Mouse (Mus musculus) forebrain, embryonic 15.5 days (tissue): ENCODE measurements around the gene Grk5. TPM values are rescaled to one million over a fixed set of nuclear protein-coding genes. Genes with fewer than 3 reads are reported as not detected.

ENCODE experiments used
- ATAC-seq: fragments of 200-750 bp; cut with Nextera tagmentation; replicated peaks from 2 replicates; pipeline ENCODE4 v1.8.0; 2017; ENCODE audit warnings: mild to moderate bottlenecking, moderate TSS enrichment, moderate library complexity
- H3K27ac ChIP-seq: fragments of 300-500 bp; sonication (generic); replicated peaks from 2 replicates; pipeline ENCODE4 v1.5.1; 2015; ENCODE audit warnings: mild to moderate bottlenecking, inconsistent platforms
- H3K27me3 ChIP-seq: fragments of 300-500 bp; sonication (generic); 2 replicates; pipeline ENCODE4 v1.6.1; 2015; ENCODE audit warnings: inconsistent platforms
- H3K36me3 ChIP-seq: fragments of 300-500 bp; sonication (generic); 2 replicates; pipeline ENCODE4 v1.6.1; 2015; ENCODE audit warnings: mild to moderate bottlenecking, inconsistent platforms
- H3K4me1 ChIP-seq: fragments of 300-500 bp; sonication (generic); 2 replicates; pipeline ENCODE4 v1.6.1; 2015; ENCODE audit warnings: inconsistent platforms
- H3K4me2 ChIP-seq: fragments of 300-500 bp; sonication (generic); replicated peaks from 2 replicates; pipeline ENCODE4 v1.6.1; 2015; ENCODE audit warnings: mild to moderate bottlenecking, inconsistent platforms
- H3K4me3 ChIP-seq: fragments of 300-500 bp; sonication (generic); 2 replicates; pipeline ENCODE4 v1.5.1; 2015; ENCODE audit warnings: mild to moderate bottlenecking, inconsistent platforms
- H3K9ac ChIP-seq: fragments of 300-500 bp; sonication (generic); replicated peaks from 2 replicates; pipeline ENCODE4 v1.6.1; 2015; ENCODE audit warnings: mild to moderate bottlenecking, inconsistent platforms
- H3K9me3 ChIP-seq: fragments of 300-500 bp; sonication (generic); 2 replicates; pipeline ENCODE4 v1.6.1; 2016; ENCODE audit warnings: inconsistent platforms
- WGBS: fragments of 180-500 bp; shearing (Covaris S2); methylation state at CpG from one replicate; pipeline ENCODE4 v1.1.7; 2015; ENCODE audit warnings: mixed read lengths; 5-methylcytosine and 5-hydroxymethylcytosine counted together
- polyA plus RNA-seq: library from polyadenylated mRNA; unstranded; fragments of >200 nt; fragmentation: Nextera tagmentation; extraction: Ambion mirVana; gene quantifications from 2 replicates; pipeline ENCODE4 v1.2.1, GENCODE M21; 2015

The Grk5 gene
- polyA plus RNA-seq, 1 experiment from 2014 or later, result 2.1 TPM

DNA sequence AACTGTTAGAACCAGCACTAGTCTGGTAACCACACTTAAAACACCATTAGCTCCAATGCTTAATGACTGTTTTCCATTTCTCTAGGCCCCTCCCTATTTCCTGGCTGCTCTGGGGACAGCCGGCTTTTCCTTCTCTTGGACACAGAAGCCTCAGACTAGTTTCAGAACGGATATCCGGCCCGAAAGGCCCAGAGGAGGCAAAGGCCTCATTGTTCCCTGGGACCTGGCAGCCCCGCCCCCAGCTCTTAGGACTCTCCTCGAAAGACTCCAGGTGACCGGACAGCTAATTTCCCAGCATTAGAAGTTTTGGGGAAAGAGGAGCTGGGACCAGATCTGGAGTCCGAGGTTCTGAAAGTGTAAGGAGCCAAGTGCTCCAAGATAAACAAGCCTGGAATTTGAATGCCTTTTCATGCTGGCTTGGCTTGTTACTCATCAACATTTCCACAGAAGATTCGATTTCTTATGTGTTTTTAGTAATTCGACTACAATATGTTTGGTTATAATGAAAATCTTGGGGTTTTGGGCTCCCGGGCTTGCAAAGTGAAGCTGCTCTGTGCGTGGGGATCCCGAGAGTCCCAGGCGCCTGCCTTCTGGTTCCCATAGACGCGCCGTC, 342 bp upstream of the Grk5 start:
- no peaks in the 10 kb centered on the region for H3K36me3 ChIP-seq
- WGBS, result 3% methylated on average over 17 of the region's 17 CpGs
- ATAC-seq, result no peak

GRCm38 (mm10) chr19:60890391-60891122, 1.0 kb downstream of the Grk5 start:
- H3K36me3 ChIP-seq, result no peaks in the 10 kb centered on the region
- peak; percentile 75 for ATAC-seq

More for the DNA sequence above, 342 bp upstream of the Grk5 start:
- Histone ChIP-seq H3K4me1 (peaks cover 23% of the 10 kb centered on the region), H3K9ac (peak overlapping the region; percentile 78), H3K4me3 (peak overlapping the region; percentile 93), H3K9me3 (no peaks in the 10 kb centered on the region), H3K27ac (peak overlapping the region; percentile 98), H3K4me2 (peak overlapping the region; percentile 51), H3K27me3 (no peaks in the 10 kb centered on the region)

GRCm38 (mm10) chr19:60891123-60891470, 1.5 kb downstream of the Grk5 start:
- H3K27me3 ChIP-seq, result no peaks in the 10 kb centered on the region
- peak overlapping the region; percentile 64 for H3K4me2 ChIP-seq
- peaks cover 27% of the 10 kb centered on the region for H3K4me1 ChIP-seq
- 9% methylated on average over 4 of the region's 5 CpGs for WGBS
- no peaks in the 10 kb centered on the region for H3K36me3 ChIP-seq
- no peak for ATAC-seq
- H3K9ac ChIP-seq, result peak overlapping the region; percentile 74; the same call in 1 of the 2 replicates
- H3K9me3 ChIP-seq, result no peaks in the 10 kb centered on the region
- no peak overlapping the region for H3K27ac ChIP-seq
- H3K4me3 ChIP-seq, result peak overlapping the region; percentile 93

More at GRCm38 (mm10) chr19:60890391-60891122, 1.0 kb downstream of the Grk5 start:
- H3K4me1 ChIP-seq, result peaks cover 27% of the 10 kb centered on the region
- peak overlapping the region; percentile 93 for H3K4me3 ChIP-seq
- H3K27ac ChIP-seq, result peak overlapping the region; percentile 98
- H3K9ac ChIP-seq, result peak overlapping the region; percentile 74
- under 1% methylated on average over 39 of the region's 41 CpGs for WGBS
- no peaks in the 10 kb centered on the region for H3K27me3 ChIP-seq
- peak overlapping the region; percentile 64 for H3K4me2 ChIP-seq
- no peaks in the 10 kb centered on the region for H3K9me3 ChIP-seq

GRCm38 (mm10) chr19:60891934-60892547, 2.5 kb downstream of the Grk5 start:
- Histone ChIP-seq H3K9ac (0 out of 2 replicates have a peak overlapping the region, but pooled peaks have one; percentile 74), H3K4me2 (peak overlapping the region; percentile 64), H3K27me3 (no peaks in the 10 kb centered on the region), H3K4me1 (peaks cover 27% of the 10 kb centered on the region), H3K9me3 (no peaks in the 10 kb centered on the region), H3K36me3 (no peaks in the 10 kb centered on the region), H3K4me3 (peak overlapping the region; percentile 93), H3K27ac (no peak overlapping the region)
- ATAC-seq, result no peak
- WGBS, result 33% methylated on average over 1 of the region's 1 CpGs

DNA sequence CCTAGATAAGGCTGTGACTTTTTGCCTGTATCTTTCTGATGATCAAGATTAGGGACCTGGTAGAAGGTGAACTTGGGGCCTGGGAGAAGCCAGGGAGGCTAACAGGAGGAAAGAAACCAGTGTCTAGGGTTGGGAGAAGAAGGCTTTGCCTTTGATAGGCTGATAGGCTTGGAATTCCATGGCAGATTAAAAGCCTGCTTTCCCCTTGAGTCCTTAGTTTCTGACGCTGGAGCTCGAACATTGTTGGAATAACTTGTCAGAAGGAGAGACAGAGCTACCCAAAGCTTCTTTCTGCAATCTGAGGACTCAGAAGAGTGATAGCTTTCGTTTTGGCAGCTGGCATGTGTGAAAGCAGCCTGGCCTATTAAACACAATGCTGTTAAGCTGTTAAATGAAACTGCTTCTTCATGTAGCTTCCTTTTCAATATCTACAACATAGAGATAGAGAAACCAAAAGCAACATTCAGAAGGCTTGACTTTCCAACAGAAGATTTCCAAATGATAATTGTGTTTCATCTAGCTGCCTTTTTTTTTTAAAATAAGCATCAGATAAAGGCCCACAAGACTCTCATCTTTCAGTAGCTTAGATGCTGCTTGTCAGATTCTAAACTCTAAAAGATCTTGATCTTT, 5.8 kb downstream of the Grk5 start:
- Histone ChIP-seq H3K36me3 (no peaks in the 10 kb centered on the region), H3K27ac (no peak overlapping the region), H3K27me3 (no peaks in the 10 kb centered on the region), H3K4me3 (no peak overlapping the region), H3K9me3 (no peaks in the 10 kb centered on the region), H3K4me1 (peaks cover 20% of the 10 kb centered on the region), H3K4me2 (no peak overlapping the region), H3K9ac (no peak overlapping the region)
- WGBS, result 33% methylated on average over 3 of the region's 3 CpGs
- ATAC-seq, result no peak

- Histone ChIP-seq H3K27me3 (no peaks in the 10 kb centered on the region), H3K4me3 (no peak overlapping the region), H3K4me2 (no peak overlapping the region), H3K9ac (no peak overlapping the region), H3K27ac (no peak overlapping the region), H3K4me1 (no peaks in the 10 kb centered on the region), H3K36me3 (no peaks in the 10 kb centered on the region), H3K9me3 (no peaks in the 10 kb centered on the region)
- no peak for ATAC-seq
- 78% methylated on average over 1 of the region's 1 CpGs for WGBS
Measured at GRCm38 (mm10) chr19:60903139-60903538, 13.6 kb downstream of the Grk5 start.

DNA sequence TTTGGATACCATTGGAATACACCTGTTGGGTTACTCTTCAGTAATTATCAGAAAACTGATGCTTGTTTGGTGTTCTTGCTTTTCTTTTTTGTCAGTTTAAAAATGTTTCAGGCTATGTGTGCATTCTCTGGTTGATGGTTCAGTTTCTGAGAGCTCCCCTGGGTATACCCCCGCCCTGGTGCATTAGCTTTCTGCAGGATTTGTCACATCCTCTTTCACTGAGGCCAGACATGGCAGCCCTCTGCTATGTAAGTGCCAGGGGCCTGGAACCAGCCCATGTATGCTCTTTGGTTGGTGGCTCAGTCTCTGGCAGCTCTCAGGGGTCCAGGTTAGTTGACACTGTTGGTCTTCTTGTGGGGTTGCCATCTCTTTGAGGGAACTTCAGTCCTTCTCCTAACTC, 14.4 kb downstream of the Grk5 start:
- ATAC-seq, result no peak
- Histone ChIP-seq H3K27me3 (no peaks in the 10 kb centered on the region), H3K9ac (no peak overlapping the region), H3K4me1 (no peaks in the 10 kb centered on the region), H3K4me2 (no peak overlapping the region), H3K9me3 (no peaks in the 10 kb centered on the region), H3K4me3 (no peak overlapping the region), H3K27ac (no peak overlapping the region), H3K36me3 (no peaks in the 10 kb centered on the region)
- whole genome bisulfite sequencing, result 97% methylated on average over 1 of the region's 1 CpGs

- no peak overlapping the region for H3K27ac ChIP-seq
- no peaks in the 10 kb centered on the region for H3K27me3 ChIP-seq
- no peaks in the 10 kb centered on the region for H3K4me1 ChIP-seq
- H3K36me3 ChIP-seq, result no peaks in the 10 kb centered on the region
- no peaks in the 10 kb centered on the region for H3K9me3 ChIP-seq
- no peak overlapping the region for H3K4me3 ChIP-seq
- H3K9ac ChIP-seq, result no peak overlapping the region
- ATAC-seq, result no peak
- 95% methylated on average over 5 of the region's 5 CpGs for WGBS
- H3K4me2 ChIP-seq, result no peak overlapping the region
Measured at GRCm38 (mm10) chr19:60905477-60905876, 15.9 kb downstream of the Grk5 start.

DNA sequence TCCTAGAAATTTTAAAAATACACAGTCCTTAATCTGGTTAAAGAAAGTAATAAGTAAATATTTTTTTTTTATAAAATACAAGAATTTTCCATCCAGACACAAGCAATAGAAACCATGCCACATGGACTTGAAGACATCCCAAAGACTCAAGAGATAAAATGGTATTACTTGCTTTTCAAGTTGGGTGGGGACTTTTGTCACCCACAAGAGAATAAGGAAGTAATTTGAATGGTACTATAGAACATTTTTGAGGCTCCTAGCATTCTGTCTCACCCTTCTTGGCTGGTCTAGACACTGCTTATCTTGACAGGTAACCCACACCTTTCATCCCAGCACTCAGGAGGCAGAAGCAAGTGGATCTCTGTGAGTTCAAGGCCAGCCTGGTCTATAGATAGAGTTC, 20.8 kb downstream of the Grk5 start:
- no peaks in the 10 kb centered on the region for H3K27me3 ChIP-seq
- H3K9me3 ChIP-seq, result no peaks in the 10 kb centered on the region
- H3K9ac ChIP-seq, result no peak overlapping the region
- no peaks in the 10 kb centered on the region for H3K4me1 ChIP-seq
- H3K4me3 ChIP-seq, result no peak overlapping the region
- no peak overlapping the region for H3K4me2 ChIP-seq
- no peaks in the 10 kb centered on the region for H3K36me3 ChIP-seq
- no peak for ATAC-seq
- no peak overlapping the region for H3K27ac ChIP-seq

DNA sequence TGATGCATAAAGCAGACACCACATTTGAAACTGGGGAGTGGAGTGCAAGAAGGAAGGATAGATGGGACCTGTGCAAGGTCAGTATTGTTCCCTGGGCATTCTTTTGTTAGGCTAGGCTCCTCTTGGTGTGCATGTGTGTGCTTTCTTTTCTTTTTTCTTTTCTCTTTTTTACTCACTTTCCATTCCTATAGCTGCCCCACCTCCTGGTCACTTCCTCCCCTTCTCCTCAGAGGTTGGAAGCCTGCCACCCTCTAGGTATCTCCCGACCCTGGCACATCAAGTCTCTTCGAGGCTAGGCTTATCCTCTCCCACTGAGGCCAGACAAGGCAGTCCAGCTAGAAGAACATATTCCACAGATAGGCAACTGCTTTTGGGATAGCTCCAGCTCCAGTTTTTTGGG, 22.1 kb downstream of the Grk5 start:
- no peak overlapping the region for H3K4me2 ChIP-seq
- no peaks in the 10 kb centered on the region for H3K27me3 ChIP-seq
- H3K27ac ChIP-seq, result no peak overlapping the region
- no peaks in the 10 kb centered on the region for H3K9me3 ChIP-seq
- no peak for ATAC-seq
- no peak overlapping the region for H3K9ac ChIP-seq
- H3K4me3 ChIP-seq, result no peak overlapping the region
- no peaks in the 10 kb centered on the region for H3K4me1 ChIP-seq
- H3K36me3 ChIP-seq, result no peaks in the 10 kb centered on the region
- 82% methylated on average over 2 of the region's 2 CpGs for WGBS

DNA sequence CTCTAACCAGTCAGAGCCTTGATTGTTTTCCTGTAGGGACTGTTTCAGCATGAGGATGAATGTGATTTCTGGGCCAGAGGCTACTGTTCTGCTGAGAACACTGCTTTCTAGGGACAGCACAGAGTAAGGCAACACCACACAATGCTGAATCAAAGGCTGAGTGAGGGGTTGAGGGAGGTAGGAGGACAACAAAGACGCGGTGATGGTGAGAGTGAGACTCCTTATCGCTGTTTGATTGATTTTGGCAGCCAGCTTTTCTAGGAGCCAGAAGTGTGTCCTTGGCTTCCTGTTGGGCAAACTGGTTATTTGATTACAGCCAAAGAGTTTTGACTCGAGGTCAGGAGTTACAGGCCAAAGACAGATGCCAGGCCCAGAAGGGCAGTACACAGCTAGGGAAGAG, 25.7 kb downstream of the Grk5 start:
- no peak for ATAC-seq
- no peaks in the 10 kb centered on the region for H3K27me3 ChIP-seq
- no peak overlapping the region for H3K27ac ChIP-seq
- H3K4me1 ChIP-seq, result no peaks in the 10 kb centered on the region
- no peak overlapping the region for H3K9ac ChIP-seq
- H3K4me2 ChIP-seq, result no peak overlapping the region
- no peaks in the 10 kb centered on the region for H3K36me3 ChIP-seq
- 80% methylated on average over 4 of the region's 4 CpGs for WGBS
- H3K9me3 ChIP-seq, result no peaks in the 10 kb centered on the region
- H3K4me3 ChIP-seq, result no peak overlapping the region

- WGBS, result 93% methylated on average over 3 of the region's 3 CpGs
- no peaks in the 10 kb centered on the region for H3K9me3 ChIP-seq
- no peaks in the 10 kb centered on the region for H3K4me1 ChIP-seq
- ATAC-seq, result no peak
- H3K4me3 ChIP-seq, result no peak overlapping the region
- H3K27me3 ChIP-seq, result no peaks in the 10 kb centered on the region
- H3K4me2 ChIP-seq, result no peak overlapping the region
- H3K9ac ChIP-seq, result no peak overlapping the region
- H3K27ac ChIP-seq, result no peak overlapping the region
- no peaks in the 10 kb centered on the region for H3K36me3 ChIP-seq
Measured at GRCm38 (mm10) chr19:60915862-60916261, 26.3 kb downstream of the Grk5 start.
